Mouse (Mus musculus) colon, adult 2 months (tissue): ENCODE results near the gene Gm49322. TPM values are rescaled to one million over a fixed set of nuclear protein-coding genes. Genes with fewer than 3 reads are reported as not detected.

Experiments used
- polyA plus RNA-seq: library from polyadenylated mRNA; depleted of rRNA; stranded (reverse); fragments of >200 nt; gene quantifications from 2 replicates; pipeline ENCODE4 v1.2.3, GENCODE M21; 2012; rRNA removed

Gene Gm49322
- 3.8 and 4.9 TPM in 2 replicates for polyA plus RNA-seq

GRCm38 (mm10) chr10:80605721-80606120, at the start of gene Gm49322:
Gm49322 (plus strand) TSS chr10:80606021.

DNA sequence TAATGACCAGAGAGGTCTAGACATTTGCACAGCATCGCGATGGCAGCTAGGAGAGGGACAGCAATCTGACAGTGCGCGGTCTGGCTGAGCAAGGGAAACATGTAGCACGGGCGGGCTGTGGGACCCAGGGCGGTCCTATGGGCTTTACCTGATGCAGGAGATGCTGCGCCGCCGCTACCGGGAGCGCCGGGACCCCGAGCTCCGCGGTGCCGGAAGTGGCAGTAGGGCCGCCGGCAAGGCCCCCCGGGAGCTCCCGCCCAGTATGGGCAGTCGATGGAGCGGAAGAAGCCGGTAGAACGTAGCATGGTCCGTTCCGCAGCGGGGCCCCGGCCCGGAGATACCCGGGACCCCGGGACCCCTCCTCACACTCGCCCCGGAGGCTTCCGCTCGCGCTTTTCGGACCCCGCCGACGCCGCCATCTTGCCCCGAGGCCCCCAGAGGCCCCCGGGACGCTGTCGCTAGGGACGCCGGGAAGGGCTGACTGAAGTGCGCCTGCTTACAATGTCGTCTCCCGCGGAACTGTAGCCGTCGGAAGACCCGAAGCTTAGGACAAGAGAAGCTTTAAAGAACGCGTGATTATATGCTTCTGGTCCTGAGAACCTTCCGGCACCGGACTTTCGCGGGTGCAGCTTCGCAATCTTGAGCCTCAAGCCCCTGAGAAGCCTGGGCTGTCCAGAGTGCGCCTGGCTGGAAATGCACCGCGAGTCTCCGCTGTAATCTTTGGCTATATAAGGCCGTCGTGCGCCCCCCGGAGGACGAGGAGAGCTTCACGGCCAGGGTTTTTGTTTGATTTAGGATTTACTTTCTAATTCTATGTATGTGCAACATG, 44.5 kb upstream of the Gm49322 start, which contains the start of gene Rexo1:
Gene Rexo1 (minus strand): TSS at position 445 of the 829 bp plus-strand sequence.

DNA sequence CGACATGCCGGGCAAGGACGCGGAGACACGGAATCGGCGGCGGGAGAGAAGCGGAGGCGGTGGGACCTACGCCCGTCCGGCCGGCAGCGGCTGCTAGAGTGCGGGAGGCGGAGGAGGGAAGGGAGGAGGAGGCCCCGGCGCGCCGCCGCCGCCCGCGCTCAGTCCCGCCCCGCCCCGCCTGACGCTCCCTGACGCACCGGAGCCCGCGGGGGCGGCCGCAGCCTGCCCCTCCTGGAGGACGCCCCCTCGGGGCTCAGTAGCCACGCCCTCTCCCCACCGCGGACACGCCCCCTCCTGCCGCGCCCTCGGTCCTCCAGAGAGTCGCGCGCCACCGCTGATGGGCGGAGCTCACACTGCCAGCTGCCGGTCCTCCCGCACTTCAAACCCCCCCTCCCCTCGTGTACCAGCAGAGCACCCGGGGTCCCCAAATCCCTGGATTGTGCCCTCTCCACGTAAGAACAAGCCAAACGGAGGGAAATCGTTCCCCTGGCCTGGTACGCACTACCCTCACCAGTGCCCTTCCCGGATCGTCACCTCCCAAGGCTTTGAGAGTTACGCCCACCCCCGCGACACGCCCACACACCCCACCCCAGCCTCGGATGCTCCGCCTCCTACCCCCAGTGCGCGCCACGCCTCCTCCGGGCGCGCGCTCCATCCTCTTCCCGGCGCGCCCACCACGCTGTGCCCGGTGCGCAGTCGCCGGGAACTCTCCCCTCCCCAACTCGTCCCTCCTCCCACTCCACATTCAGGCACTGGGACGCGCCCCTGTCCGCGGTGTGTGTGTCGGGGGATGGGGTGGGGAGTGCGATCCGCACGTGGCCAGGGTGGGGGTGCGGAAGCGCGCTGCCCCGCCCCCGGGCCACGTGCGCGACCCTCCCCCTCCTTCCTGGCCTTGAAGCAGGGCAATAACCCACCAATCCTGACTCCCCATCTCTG, 28.4 kb upstream of the Gm49322 start, which contains the start of gene Klf16:
Gene Klf16 (minus strand): TSS at position 127 of the 936 bp plus-strand sequence.

DNA sequence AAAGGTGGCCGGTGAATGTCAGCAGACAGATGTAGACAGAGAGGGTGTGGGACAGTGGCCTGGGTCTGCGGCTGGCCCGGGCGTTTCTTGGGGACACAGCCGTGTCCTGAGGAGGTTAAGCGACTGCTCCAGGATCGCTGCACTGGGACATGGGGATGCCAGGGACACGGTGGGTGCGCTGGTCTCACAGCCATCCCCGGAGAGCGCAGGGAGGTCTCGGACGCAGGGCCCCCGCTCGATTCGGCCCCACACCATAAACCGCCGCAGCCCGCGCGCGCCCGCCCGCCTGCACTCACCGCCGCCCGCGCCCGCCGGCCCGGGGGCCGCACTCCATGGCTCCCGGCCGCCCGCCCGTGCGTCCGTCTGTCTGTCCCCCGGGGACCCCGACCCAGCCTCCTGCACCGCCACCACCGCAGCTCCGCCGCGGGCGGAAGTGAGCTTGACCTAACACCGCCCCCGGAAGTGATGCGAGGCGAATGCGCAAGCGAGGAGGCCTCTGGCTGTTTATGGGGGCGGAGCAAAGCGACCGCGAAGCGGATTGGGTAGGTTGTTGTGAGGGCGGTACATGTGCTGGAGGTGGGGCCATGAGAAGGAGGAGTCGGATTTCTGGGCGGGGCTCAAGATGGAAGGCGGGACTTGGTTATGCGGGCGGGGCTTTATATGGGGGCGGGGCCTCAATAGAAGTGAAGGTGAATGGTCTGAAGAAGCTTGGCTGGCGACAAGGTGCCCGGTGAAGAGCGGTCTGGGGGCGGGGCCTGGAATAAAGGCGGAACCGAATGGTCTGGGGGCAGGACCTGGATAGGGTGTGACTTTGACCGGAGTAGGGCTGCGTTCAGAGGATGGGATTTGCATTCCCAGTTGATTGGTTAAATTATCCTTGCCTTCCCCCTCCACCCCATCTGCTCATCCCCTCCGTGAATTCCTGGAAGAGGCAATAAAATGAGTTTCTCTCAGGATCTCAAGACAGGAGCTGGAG, 15.7 kb upstream of the Gm49322 start, which contains the start of gene Abhd17a:
Gene Abhd17a (minus strand): TSS at position 463 of the 976 bp plus-strand sequence.

DNA sequence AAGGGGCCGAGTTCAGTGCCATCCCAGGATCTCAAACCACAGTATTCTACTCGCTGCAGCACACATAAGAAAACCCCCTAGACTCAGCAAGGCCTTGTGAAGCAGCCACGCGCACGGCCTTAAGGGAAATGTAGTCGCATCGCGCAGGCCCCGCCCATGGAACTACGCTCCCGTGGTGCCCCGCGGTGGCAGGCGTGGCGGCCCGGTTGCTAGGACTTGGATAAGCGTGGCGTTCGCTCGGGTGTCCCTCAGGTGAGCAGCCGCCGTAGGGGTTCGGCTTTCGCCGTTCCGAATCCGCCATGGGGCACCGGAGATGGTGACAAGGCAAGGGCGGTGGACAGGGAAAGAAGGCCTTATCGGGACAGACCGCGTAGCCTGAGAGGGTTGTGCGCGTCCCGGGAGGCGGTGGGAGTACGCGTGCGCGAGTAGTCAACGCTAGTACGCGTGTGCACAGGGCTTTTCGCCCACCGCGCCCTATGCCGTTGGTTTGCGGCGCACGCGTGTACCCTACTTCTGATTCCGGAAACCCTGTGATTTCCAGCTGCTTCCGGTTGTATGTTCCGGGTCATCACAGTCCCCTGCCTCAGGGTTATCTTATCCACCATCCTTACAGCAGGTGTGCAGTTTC, 3.0 kb upstream of the Gm49322 start, which contains the start of the genes Scamp4 and Adat3:
Gene Scamp4 (plus strand): TSS at position 175 of the 628 bp plus-strand sequence.
Gene Adat3 (plus strand): TSS at position 183 of the 628 bp plus-strand sequence.

GRCm38 (mm10) chr10:80622661-80623456, 17.0 kb downstream of the Gm49322 start, which contains the start of gene Csnk1g2:
Csnk1g2 (plus strand) TSS chr10:80622838.

GRCm38 (mm10) chr10:80656863-80657623, 51.2 kb downstream of the Gm49322 start, which contains the start of gene Btbd2:
Btbd2 (minus strand) TSS chr10:80657071.

Other genes with a start within 250 kb of the Gm49322 start
- 0.38 and 0.71 TPM in 2 replicates for gene Plk5, start 249.6 kb upstream of the Gm49322 start, polyA plus RNA-seq
- 23.9 and 24.3 TPM in 2 replicates for gene Mex3d, start 218.4 kb upstream of the Gm49322 start, polyA plus RNA-seq
- gene Mbd3, start 206.5 kb upstream of the Gm49322 start, polyA plus RNA-seq = 112 and 120 TPM in 2 replicates
- gene Uqcr11, start 199.2 kb upstream of the Gm49322 start, polyA plus RNA-seq = 2,050 and 2,937 TPM in 2 replicates
- gene Tcf3, start 172.4 kb upstream of the Gm49322 start, polyA plus RNA-seq = 84.9 and 86.2 TPM in 2 replicates
- gene Onecut3, start 111.2 kb upstream of the Gm49322 start, polyA plus RNA-seq = 0.02 TPM in 1 of 2 replicates, not detected in the other
- gene Atp8b3, start 66.9 kb upstream of the Gm49322 start, polyA plus RNA-seq = not detected in 2 replicates
- 56.3 and 60.5 TPM in 2 replicates for gene Rexo1, start 44.5 kb upstream of the Gm49322 start, polyA plus RNA-seq
- 32.1 and 34.5 TPM in 2 replicates for gene Klf16, start 28.7 kb upstream of the Gm49322 start, polyA plus RNA-seq
- gene Abhd17a, start 15.7 kb upstream of the Gm49322 start, polyA plus RNA-seq = 328 and 390 TPM in 2 replicates
- 145 and 162 TPM in 2 replicates for gene Scamp4, start 3.1 kb upstream of the Gm49322 start, polyA plus RNA-seq
- 22.0 and 28.5 TPM in 2 replicates for gene Adat3, start 3.1 kb upstream of the Gm49322 start, polyA plus RNA-seq
- 326 and 352 TPM in 2 replicates for gene Csnk1g2, start 16.8 kb downstream of the Gm49322 start, polyA plus RNA-seq
- 89.5 and 97.5 TPM in 2 replicates for gene Btbd2, start 51.0 kb downstream of the Gm49322 start, polyA plus RNA-seq
- 385 and 392 TPM in 2 replicates for gene Mknk2, start 72.1 kb downstream of the Gm49322 start, polyA plus RNA-seq
- 39.9 and 49.0 TPM in 2 replicates for gene Mob3a, start 96.0 kb downstream of the Gm49322 start, polyA plus RNA-seq
- 52.3 and 56.7 TPM in 2 replicates for gene Izumo4, start 96.2 kb downstream of the Gm49322 start, polyA plus RNA-seq
- gene Ap3d1, start 136.2 kb downstream of the Gm49322 start, polyA plus RNA-seq = 116 and 122 TPM in 2 replicates
- gene Dot1l, start 149.2 kb downstream of the Gm49322 start, polyA plus RNA-seq = 25.5 and 45.2 TPM in 2 replicates
- 31.8 and 39.2 TPM in 2 replicates for gene Sf3a2, start 192.2 kb downstream of the Gm49322 start, polyA plus RNA-seq
- 54.2 and 71.9 TPM in 2 replicates for gene Plekhj1, start 192.6 kb downstream of the Gm49322 start, polyA plus RNA-seq
- 0.67 and 1.1 TPM in 2 replicates for gene Amh, start 199.2 kb downstream of the Gm49322 start, polyA plus RNA-seq
- 0.13 TPM in 1 of 2 replicates, not detected in the other for gene Jsrp1, start 207.5 kb downstream of the Gm49322 start, polyA plus RNA-seq
- 843 and 1,116 TPM in 2 replicates for gene Oaz1, start 220.6 kb downstream of the Gm49322 start, polyA plus RNA-seq
- not detected in 2 replicates for gene Lingo3, start 238.0 kb downstream of the Gm49322 start, polyA plus RNA-seq
- gene Lsm7, start 249.2 kb downstream of the Gm49322 start, polyA plus RNA-seq = 73.9 and 111 TPM in 2 replicates
- 128 and 145 TPM in 2 replicates for gene Sppl2b, start 249.3 kb downstream of the Gm49322 start, polyA plus RNA-seq